Mouse (Mus musculus): ENCODE data around the gene Prune2. TPM values are rescaled to one million over a fixed set of nuclear protein-coding genes. Genes with fewer than 3 reads are reported as not detected.

Prune2 gene
- polyA plus RNA-seq, 1 experiment = 17.0 TPM

DNA sequence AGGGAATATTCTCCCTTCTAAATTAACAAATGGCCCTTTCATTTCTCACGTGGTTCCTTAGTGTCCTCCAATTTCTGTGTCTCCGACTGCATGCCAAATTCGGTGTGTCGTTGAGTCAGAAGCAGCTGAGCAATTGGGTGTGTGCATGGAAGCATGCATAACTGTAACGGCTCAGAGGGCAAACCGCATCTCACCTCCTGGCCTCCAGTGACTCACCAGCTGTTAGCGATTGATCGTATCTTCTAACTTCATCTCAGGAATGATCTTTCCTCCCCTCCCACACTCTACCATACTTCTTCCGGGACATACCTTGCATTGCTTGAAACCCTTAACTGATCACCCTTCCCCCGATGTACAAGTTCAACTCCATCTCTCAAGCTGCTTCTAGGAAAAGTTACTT is 300.9 kb downstream of the Prune2 start:
- peak; percentile 15 for TF ChIP-seq FOSL1 (IDR thresholded peaks at IDR 0.05; ENCODE audit: insufficient read depth, low read length, poor library complexity, severe bottlenecking)
- TF ChIP-seq MYOG (IDR thresholded peaks at IDR 0.05; ENCODE audit: control insufficient read depth, extremely low read depth, insufficient read length) = no peak
- peak; percentile 74 for TF ChIP-seq MYOD1 (IDR thresholded peaks at IDR 0.05; ENCODE audit: control insufficient read depth, insufficient read length, low read depth)
- Histone ChIP-seq H3K79me2 (ENCODE audit: control insufficient read depth, insufficient read depth) (no peaks in the 10 kb centered on the region), H3K27me3 (ENCODE audit: control insufficient read depth, insufficient read depth, insufficient read length) (no peaks in the 10 kb centered on the region), H3K79me3 (ENCODE audit: low read depth) (no peaks in the 10 kb centered on the region), H3ac (ENCODE audit: control insufficient read depth, insufficient read length, low read depth) (no peak overlapping the region), H3K4me3 (ENCODE audit: insufficient read depth, poor library complexity, severe bottlenecking) (no peak overlapping the region), H3K36me3 (ENCODE audit: control insufficient read depth, insufficient read depth) (no peaks in the 10 kb centered on the region)

DNA sequence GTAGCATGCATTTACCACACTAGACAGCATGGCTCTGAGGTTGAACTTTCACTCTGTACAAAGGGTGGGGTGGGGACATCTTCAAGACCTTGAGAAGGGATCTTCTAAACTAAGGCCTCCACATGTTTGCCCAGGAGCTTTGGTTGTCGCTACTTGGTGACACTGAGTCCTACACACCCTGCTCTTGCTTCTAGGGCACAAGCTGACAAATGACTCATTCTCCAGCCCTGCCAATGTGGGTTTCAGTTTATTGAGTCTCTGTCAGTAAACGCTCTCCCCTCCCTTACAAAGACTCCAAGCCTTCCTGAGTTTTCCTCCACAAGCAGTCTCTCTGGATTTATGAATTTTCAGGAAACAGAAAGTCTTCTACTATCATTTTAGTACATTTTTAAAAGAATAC is 307.3 kb downstream of the Prune2 start:
- H3K4me3 ChIP-seq (ENCODE audit: insufficient read depth, poor library complexity, severe bottlenecking) = no peak overlapping the region
- no peaks in the 10 kb centered on the region for H3K79me2 ChIP-seq (ENCODE audit: control insufficient read depth, insufficient read depth)
- no peak overlapping the region for H3ac ChIP-seq (ENCODE audit: control insufficient read depth, insufficient read length, low read depth)
- no peak for TF ChIP-seq MYOD1 (IDR thresholded peaks at IDR 0.05; ENCODE audit: control insufficient read depth, insufficient read length, low read depth)
- TF ChIP-seq CTCF (IDR thresholded peaks at IDR 0.05; ENCODE audit: control insufficient read depth, insufficient read depth, insufficient read length) = no peak
- no peak for TF ChIP-seq USF1 (IDR thresholded peaks at IDR 0.05; ENCODE audit: low read depth)
- TF ChIP-seq CEBPB (IDR thresholded peaks at IDR 0.05; ENCODE audit: low read depth) = no peak
- no peak for TF ChIP-seq MYOG (IDR thresholded peaks at IDR 0.05; ENCODE audit: control insufficient read depth, extremely low read depth, insufficient read length)
- no peak for TF ChIP-seq FOSL1 (IDR thresholded peaks at IDR 0.05; ENCODE audit: insufficient read depth, low read length, poor library complexity, severe bottlenecking)
- no peak for TF ChIP-seq MAX (IDR thresholded peaks at IDR 0.05)
- no peaks in the 10 kb centered on the region for H3K27me3 ChIP-seq (ENCODE audit: control insufficient read depth, insufficient read depth, insufficient read length)
- H3K79me3 ChIP-seq (ENCODE audit: low read depth) = no peaks in the 10 kb centered on the region
- H3K36me3 ChIP-seq (ENCODE audit: control insufficient read depth, insufficient read depth) = no peaks in the 10 kb centered on the region

DNA sequence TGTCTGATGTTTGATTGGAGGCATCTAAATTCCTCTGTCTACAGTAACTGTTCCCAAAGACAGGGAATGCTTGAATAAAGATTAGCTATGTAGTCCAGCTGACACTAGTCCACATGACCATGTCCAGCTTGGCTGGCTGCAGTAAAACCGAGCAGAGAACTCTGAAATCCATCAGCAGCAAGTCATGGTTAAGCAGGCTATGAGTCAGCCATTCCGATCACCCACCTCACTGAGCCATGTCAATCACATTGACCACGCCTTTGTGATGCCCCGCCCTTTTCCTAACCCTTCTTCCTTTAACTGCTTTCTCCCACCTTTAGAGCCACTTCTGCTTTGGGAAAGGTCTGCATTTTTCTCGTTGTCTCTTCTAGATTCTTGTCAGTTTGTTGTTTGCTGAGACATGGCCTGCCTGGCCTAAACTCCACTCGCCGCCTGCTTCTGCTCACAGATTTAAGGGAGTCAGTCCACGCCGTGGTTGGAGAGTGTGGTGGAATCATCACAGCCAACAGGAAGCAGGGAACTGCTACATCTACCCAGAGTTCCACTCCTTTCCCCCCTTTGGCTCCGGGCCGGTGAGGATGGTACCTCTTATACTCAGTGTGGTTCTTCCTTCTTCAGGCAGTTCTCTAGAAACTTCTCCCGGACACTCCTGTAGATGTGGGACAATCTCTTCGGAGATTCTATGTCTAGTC is 307.9 kb downstream of the Prune2 start:
- TF ChIP-seq USF1 (IDR thresholded peaks at IDR 0.05; ENCODE audit: low read depth) (no peak), MYOD1 (IDR thresholded peaks at IDR 0.05; ENCODE audit: control insufficient read depth, insufficient read length, low read depth) (peak; percentile 3)
- H3K4me3 ChIP-seq (ENCODE audit: insufficient read depth, poor library complexity, severe bottlenecking) = no peak overlapping the region

DNA sequence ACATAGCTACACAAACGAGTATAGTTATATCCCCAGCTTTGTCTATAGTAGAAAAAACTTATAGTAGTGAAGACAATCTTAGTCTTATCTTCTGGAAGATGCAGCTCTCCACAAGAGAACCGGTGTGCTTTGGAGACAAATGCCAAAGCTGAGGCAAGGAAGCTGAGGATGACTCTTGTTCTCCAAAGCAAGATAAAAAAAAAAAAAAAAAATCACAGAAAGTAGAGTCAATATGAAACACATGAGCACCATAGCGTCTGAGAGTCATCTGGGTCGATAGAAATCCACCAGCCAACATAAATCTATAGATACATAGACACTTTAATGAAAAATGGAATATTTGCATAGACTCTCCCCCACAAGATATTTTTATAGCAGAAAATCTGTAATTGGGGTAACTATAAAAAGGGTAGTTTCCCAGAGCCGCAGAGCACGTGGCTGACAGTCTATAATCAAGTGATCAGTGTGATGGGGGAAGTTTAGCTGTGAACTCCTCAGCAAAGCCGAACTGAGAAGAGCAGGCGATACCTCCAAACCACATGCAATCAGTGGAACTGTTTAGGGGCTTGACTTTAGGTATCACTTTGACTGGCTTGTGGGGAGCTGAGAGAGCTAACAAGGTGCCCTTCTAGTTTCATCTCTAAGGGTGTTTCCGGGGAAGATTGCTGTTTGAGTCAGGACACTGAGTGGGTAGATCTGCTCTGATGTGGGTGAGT is 308.7 kb downstream of the Prune2 start:
- H3K79me3 ChIP-seq (ENCODE audit: low read depth) = no peaks in the 10 kb centered on the region
- no peak overlapping the region for H3ac ChIP-seq (ENCODE audit: control insufficient read depth, insufficient read length, low read depth)
- no peak for TF ChIP-seq MYOG (IDR thresholded peaks at IDR 0.05; ENCODE audit: control insufficient read depth, extremely low read depth, insufficient read length)
- TF ChIP-seq CEBPB (IDR thresholded peaks at IDR 0.05; ENCODE audit: low read depth) = no peak
- TF ChIP-seq FOSL1 (IDR thresholded peaks at IDR 0.05; ENCODE audit: insufficient read depth, low read length, poor library complexity, severe bottlenecking) = no peak

More for the DNA sequence above, 307.9 kb downstream of the Prune2 start:
- Histone ChIP-seq H3K79me2 (ENCODE audit: control insufficient read depth, insufficient read depth) (no peaks in the 10 kb centered on the region), H3K36me3 (ENCODE audit: control insufficient read depth, insufficient read depth) (no peaks in the 10 kb centered on the region), H3K79me3 (ENCODE audit: low read depth) (no peaks in the 10 kb centered on the region), H3ac (ENCODE audit: control insufficient read depth, insufficient read length, low read depth) (no peak overlapping the region), H3K27me3 (ENCODE audit: control insufficient read depth, insufficient read depth, insufficient read length) (no peaks in the 10 kb centered on the region)

DNA sequence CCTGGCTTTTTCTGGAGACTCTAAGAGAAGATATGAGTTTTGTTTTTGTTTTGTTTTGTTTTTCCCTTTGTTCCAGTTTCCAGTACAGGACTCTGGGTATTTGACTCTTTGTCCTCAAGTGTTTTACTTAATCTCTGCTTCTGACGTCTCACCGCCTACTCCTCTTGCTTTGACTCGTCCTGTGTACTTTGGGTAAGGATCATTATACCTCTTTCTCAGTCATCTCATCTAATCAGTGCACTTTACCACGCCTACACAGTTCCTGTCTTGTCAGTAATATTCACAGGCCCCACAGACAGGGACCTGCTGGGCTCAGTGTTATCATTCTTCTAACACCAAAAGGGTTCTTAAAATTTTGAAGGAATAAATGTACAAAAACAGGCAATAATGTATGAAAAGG is 312.8 kb downstream of the Prune2 start:
- no peak overlapping the region for H3ac ChIP-seq (ENCODE audit: control insufficient read depth, insufficient read length, low read depth)
- H3K36me3 ChIP-seq (ENCODE audit: control insufficient read depth, insufficient read depth) = no peaks in the 10 kb centered on the region
- no peak for TF ChIP-seq FOSL1 (IDR thresholded peaks at IDR 0.05; ENCODE audit: insufficient read depth, low read length, poor library complexity, severe bottlenecking)
- TF ChIP-seq MYOD1 (IDR thresholded peaks at IDR 0.05; ENCODE audit: control insufficient read depth, insufficient read length, low read depth) = no peak
- TF ChIP-seq MYOG (IDR thresholded peaks at IDR 0.05; ENCODE audit: control insufficient read depth, extremely low read depth, insufficient read length) = no peak
- TF ChIP-seq CTCF (IDR thresholded peaks at IDR 0.05; ENCODE audit: control insufficient read depth, insufficient read depth, insufficient read length) = no peak
- no peak for TF ChIP-seq USF1 (IDR thresholded peaks at IDR 0.05; ENCODE audit: low read depth)
- H3K4me3 ChIP-seq (ENCODE audit: insufficient read depth, poor library complexity, severe bottlenecking) = no peak overlapping the region
- no peaks in the 10 kb centered on the region for H3K79me2 ChIP-seq (ENCODE audit: control insufficient read depth, insufficient read depth)
- H3K27me3 ChIP-seq (ENCODE audit: control insufficient read depth, insufficient read depth, insufficient read length) = no peaks in the 10 kb centered on the region
- H3K79me3 ChIP-seq (ENCODE audit: low read depth) = no peaks in the 10 kb centered on the region

More for the DNA sequence above, 308.7 kb downstream of the Prune2 start:
- no peak overlapping the region for H3K4me3 ChIP-seq (ENCODE audit: insufficient read depth, poor library complexity, severe bottlenecking)
- H3K36me3 ChIP-seq (ENCODE audit: control insufficient read depth, insufficient read depth) = no peaks in the 10 kb centered on the region
- no peaks in the 10 kb centered on the region for H3K79me2 ChIP-seq (ENCODE audit: control insufficient read depth, insufficient read depth)
- H3K27me3 ChIP-seq (ENCODE audit: control insufficient read depth, insufficient read depth, insufficient read length) = no peaks in the 10 kb centered on the region

DNA sequence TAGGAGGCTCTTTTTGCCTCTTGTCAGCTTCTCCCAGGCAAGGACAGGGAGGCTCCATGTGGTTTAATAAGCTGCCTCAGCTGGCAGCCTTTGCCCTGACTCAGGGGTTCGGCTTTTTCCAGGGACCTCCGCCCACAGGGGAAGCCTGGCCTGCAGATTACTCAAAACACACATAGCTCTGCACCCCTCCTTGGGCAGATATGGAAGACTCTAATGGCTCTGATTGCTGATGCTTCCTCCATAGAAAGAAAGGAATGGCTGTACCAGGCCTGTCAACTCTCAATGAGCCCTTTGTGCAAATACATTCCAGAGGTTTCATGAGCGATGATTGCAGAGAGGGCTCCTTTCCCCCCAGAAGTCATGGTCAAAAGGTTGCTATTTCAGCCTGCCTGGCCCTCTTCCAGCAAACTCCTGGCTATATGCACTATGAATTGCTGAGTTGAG is 315.3 kb downstream of the Prune2 start:
- Histone ChIP-seq H3K27me3 (ENCODE audit: control insufficient read depth, insufficient read depth, insufficient read length) (no peaks in the 10 kb centered on the region), H3K79me2 (ENCODE audit: control insufficient read depth, insufficient read depth) (no peaks in the 10 kb centered on the region), H3K4me3 (ENCODE audit: insufficient read depth, poor library complexity, severe bottlenecking) (no peak overlapping the region), H3K79me3 (ENCODE audit: low read depth) (no peaks in the 10 kb centered on the region), H3ac (ENCODE audit: control insufficient read depth, insufficient read length, low read depth) (no peak overlapping the region), H3K36me3 (ENCODE audit: control insufficient read depth, insufficient read depth) (no peaks in the 10 kb centered on the region)
- TF ChIP-seq CEBPB (IDR thresholded peaks at IDR 0.05; ENCODE audit: low read depth) (no peak), MYOG (IDR thresholded peaks at IDR 0.05; ENCODE audit: control insufficient read depth, extremely low read depth, insufficient read length) (no peak), USF1 (IDR thresholded peaks at IDR 0.05; ENCODE audit: low read depth) (no peak), CTCF (IDR thresholded peaks at IDR 0.05; ENCODE audit: control insufficient read depth, insufficient read depth, insufficient read length) (no peak), FOSL1 (IDR thresholded peaks at IDR 0.05; ENCODE audit: insufficient read depth, low read length, poor library complexity, severe bottlenecking) (no peak), MAX (IDR thresholded peaks at IDR 0.05) (no peak), MYOD1 (IDR thresholded peaks at IDR 0.05; ENCODE audit: control insufficient read depth, insufficient read length, low read depth) (no peak)
